Mouse (Mus musculus) v-Abl transformed pro-B cells (cell line): ENCODE results near the gene Trmt13.
"Not testable (repeated sequence)": the region's sequence is repeated elsewhere in the genome, so short reads cannot be mapped to it uniquely, and the experiment has no call there.

ENCODE experiments used
- in situ Hi-C, 2 experiments: fragments of 400-800 bp; cut with MboI; formaldehyde crosslinking; loops; one replicate each; pipeline ENCODE4 v1.15.1; 2025; ENCODE audit not compliant: unreplicated experiment in 2 of 2

Gene Trmt13

GRCm38 (mm10) chr3:116614295-116614892 lies at the start of gene Trmt13:
Gene Trmt13, minus strand, starts transcription at chr3:116614587.
- in situ Hi-C loops = no loop called here

DNA sequence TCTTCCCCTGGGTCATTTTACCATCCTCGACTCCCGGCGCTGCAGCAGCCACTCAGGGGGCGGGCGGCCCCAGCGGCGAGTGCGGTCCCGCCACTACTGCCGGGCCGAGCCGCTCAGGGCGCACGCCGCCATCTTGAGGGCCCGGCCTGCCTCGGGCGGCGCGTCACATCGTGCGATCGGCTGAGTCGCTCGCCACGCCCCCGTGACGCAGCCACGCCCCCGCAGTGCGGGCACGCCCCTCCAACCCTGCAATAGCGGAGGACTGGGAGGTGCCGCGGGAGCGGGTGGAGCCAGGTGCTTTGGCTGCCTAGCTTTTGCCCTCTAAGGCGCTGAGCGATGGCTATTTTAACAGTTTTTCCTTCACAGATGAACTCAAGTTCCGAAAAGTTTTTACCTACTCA lies 48.1 kb upstream of the Trmt13 start, which contains the start of gene Mfsd14a:
Gene Mfsd14a, minus strand, starts transcription at position 215 of the 401 bp plus-strand sequence.
- in situ Hi-C loops = loop anchor here in 1 of 2 experiments (5.0 kb wide), 1 partner anchor 65 kb away; no protein-coding TSS in a partner anchor

- in situ Hi-C loops = loop anchor here in 1 of 2 experiments (5.0 kb wide), 1 partner anchor 65 kb away; no protein-coding TSS in a partner anchor
Observed at GRCm38 (mm10) chr3:116661870-116662414, 47.6 kb upstream of the Trmt13 start.

- in situ Hi-C loops = loop anchor here in 1 of 2 experiments (5.0 kb wide), 1 partner anchor 64 kb away; no protein-coding TSS in a partner anchor
Observed at GRCm38 (mm10) chr3:116661288-116661869, 47.0 kb upstream of the Trmt13 start.

DNA sequence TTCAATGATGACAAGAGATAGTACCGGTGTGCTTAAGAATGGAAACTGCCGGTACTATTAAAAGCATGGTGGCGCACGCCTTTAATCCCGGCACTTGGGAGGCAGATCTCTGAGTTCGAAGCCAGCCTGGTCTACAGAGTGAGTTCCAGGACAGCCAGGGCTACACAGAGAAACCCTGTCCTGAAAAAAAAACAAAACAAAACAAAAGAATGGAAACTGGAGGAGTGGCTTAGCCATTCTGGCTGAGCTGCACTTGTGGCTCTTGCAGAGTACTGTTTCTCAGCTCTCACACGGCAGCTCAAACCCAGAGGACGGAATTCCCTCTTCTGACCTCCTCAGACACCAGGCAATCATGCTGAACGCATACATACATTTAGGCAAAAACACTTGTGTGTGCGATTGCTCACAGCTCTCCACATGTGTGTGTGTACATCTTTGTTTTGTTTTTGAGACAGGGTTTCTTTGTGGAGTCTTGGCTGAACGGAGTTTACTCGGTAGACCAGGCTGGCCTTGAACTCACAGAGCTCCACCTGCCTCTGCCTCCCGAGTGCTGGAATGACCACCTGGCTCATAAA lies 45.6 kb upstream of the Trmt13 start:
- in situ Hi-C loops = loop anchor here in 1 of 2 experiments (5.0 kb wide), 1 partner anchor 63 kb away; no protein-coding TSS in a partner anchor

DNA sequence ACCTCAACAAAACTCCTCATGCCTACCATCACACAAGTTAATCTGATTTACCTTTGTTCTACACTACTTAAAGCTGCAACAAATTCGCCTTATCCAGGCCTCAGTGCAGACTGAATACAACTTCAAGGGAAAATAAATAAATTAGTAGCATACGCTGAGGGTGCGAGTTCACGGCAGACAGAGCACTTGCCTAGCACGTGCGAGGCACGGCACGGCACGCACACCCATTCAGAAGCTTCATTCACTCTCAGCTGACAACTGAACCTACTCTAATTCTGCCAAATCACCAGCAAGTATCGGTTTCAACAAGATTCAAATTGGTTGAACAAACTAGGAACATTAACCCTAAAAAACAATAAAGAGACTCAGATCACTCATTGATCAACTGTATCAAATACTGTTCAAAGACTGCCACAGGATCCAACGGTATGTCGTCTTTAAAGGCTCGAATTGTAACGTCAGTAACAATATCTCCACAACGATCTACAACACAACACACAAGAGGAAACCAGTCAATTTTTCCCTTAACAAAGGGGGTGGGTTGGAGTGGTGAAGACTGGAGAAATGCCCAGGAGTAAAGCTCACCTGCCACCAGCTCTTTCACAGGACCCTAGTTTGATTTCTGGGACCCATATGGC lies 44.7 kb upstream of the Trmt13 start:
- in situ Hi-C loops = no loop called here

- in situ Hi-C loops = no loop called here
Observed at GRCm38 (mm10) chr3:116656184-116656965, 42.0 kb upstream of the Trmt13 start.

DNA sequence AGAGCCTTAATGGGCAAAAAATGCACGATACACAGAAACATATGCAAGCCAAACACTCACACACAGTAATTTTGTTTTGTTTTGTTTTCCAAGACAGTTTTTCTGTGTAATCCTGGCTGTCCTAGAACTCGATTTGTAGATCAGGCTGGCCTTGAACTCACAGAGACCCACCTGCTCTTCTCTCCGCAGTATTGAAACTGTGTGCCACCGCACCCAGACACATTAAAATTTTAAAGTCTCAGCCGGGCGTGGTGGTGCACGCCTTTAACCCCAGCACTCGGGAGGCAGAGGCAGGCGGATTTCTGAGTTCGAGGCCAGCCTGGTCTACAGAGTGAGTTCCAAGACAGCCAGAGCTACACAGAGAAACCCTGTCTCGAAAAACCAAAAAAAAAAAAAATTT lies 39.7 kb upstream of the Trmt13 start:
- in situ Hi-C loops = not testable (repeated sequence)

- in situ Hi-C loops = no loop called here
Observed at GRCm38 (mm10) chr3:116653278-116653945, 39.0 kb upstream of the Trmt13 start.

DNA sequence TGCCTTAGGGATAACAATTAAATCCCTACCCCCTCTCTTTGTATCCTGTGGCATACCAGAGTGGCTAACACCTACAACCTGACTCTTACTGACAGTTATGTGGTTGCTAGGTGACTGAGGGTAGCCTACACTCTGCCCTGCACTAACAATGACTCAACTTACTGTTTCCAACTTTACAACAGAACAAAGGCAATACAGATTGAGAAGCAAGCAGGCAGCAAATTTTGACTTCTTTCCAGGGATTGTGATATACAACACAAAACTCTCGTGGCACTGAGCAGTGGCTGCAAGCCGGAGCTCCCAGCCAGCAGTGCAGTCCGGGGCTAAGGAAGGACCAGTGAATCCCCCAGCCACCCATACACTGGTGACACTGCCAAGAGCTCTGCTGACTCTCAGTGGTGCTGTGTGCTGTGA lies 37.7 kb upstream of the Trmt13 start:
- in situ Hi-C loops = no loop called here

DNA sequence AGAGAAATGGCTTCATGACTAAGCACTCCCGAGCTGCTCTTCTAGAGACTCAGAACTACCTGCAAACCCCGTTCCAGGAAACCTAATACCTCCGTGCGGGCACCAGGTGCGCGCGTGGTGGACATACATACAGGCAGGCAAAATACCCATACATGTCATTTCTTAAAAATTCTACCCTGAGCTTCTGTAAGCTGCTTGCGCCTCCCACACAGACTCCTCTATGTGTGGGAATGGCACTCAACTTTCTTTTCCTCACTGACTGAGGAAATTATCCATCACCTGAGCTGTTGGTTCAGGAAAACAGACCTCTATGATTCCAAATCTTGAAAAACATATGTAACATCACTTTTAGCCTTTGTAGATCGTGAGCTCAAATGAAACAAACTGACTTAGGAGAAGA lies 36.3 kb upstream of the Trmt13 start:
- in situ Hi-C loops = no loop called here

- in situ Hi-C loops = no loop called here
Observed at GRCm38 (mm10) chr3:116648805-116649204, 34.4 kb upstream of the Trmt13 start.

DNA sequence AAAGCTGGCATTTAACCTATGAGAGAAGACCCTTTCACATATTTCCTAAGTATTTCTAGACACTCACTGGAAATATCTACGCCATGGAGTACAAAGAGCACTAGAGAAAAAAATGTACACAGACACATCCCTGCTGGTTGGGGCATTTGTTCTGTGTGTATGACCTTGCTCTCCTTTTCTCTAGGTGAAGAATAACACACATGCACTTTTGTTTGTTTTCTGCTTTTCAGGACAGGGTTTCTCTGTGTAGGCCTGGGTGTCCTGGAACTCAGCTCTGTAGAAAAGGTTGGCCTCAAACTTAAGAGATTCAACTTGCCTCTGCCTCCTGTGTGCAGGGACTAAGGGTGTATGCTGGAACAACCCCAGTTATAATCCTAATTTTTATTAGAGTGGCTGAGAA lies 32.0 kb upstream of the Trmt13 start:
- in situ Hi-C loops = no loop called here

DNA sequence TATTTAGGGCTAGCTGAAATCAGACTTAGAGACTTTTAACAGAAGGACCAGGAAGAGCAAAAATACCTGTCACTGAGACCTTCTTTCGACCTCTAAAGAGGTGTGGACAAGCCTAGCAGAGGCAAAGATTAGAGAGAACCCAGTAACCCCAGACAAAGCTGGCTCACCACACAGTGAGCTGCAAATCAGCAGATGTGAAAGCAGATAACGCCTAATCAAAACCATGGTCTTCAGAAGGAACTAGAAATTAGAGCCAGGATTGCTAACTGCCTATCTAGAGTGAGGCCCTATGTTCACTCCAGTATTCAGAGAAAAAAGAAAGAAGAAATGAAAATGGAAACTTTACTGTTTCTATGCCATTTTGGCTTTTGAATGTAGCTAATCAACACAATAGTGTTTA lies 28.0 kb upstream of the Trmt13 start:
- in situ Hi-C loops = no loop called here

DNA sequence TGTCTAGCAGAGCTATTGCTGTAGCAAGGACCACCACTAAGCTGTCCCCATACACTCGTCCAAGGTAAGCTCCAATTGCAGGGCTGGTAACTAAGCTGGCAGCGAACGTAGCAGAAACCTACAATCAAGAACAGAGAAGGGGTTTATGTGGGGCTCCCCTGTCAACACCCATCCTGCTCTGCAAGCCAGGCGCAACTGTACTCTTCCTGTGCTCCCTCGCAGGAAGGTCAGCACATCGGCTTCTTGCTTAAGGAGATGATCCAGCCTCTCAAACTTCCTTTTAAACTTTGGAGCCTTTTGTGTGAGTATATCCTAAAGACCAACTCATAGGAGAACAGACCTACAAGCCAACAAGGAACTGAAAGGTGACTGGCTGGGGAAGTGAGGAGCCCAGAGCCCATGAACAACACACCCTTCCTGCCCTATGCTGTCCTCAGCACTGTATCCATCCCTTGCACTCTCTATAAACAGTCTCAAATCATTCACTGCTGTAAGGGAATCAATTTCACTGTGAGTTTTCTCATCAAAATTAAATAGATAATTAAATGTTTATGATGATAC lies 27.5 kb upstream of the Trmt13 start:
- in situ Hi-C loops = no loop called here

DNA sequence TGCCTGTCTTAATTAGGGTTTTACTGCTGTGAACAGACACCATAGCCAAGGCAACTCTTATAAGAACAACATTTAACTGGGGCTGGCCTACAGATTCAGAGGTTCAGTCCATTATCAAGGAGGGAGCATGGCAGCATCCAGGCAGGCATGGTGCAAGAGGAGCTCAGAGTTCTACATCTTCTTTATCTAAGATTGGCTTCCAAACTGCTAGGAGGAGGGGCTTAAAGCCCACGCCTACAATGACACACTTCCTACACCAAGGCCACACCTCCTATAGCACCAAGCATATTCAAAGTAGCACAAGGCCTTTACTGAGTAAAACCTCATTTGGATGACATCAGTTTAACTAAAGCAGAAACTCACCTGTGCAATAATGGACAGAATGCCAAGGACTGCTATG lies 25.6 kb upstream of the Trmt13 start:
- in situ Hi-C loops = no loop called here

- in situ Hi-C loops = no loop called here
Observed at GRCm38 (mm10) chr3:116638572-116638971, 24.2 kb upstream of the Trmt13 start.

DNA sequence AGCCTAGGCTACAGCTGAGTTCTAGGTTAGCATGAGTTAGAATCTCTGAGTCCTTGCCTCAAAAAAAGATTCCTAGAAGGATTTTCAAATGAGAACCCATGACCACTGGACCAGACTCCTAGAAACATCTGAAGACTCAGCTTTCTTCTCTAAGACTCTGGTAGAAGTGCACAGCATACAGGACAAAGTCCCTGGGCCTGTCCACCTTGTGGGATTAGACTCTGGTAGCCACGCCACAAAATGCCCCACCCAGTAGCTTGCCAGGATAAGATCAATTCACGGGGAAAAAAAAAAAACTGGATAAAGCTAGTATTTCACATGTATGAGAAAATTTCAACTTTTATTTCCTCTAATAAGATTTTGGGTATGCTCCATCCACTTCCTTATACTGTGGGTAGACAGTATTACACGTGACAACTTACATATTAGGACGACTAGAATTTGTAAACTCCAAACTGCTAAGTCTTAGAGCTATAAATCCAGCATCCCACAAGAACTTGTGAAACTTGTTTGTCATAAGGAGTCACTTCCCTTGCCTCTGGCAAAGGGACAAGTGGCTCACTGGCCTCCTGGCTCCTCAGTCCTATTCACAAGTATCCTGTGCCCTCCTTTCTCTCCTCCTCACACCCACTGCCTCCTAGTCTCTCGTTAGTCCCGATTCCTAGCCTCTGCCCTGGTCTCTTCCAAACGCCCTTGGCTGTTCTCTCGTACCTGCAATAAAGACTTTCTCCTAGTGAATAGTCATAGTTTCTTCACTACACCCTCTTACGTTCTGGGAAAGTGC lies 23.5 kb upstream of the Trmt13 start:
- in situ Hi-C loops = no loop called here

GRCm38 (mm10) chr3:116635799-116636198 lies 21.4 kb upstream of the Trmt13 start:
- in situ Hi-C loops = no loop called here
